Mouse (Mus musculus) megakaryocyte, embryonic 14.5 days (primary cell): ENCODE data around the gene Sgcd.

Source experiments
- FLI1 ChIP-seq: IDR thresholded peaks from 2 replicates; pipeline ENCODE4 v1.6.1; 2012; ENCODE audit warnings: low read length, inconsistent platforms, mixed read lengths
- GATA1 ChIP-seq: IDR thresholded peaks from 3 replicates; pipeline ENCODE4 v1.6.1; 2012; ENCODE audit warnings: mixed read lengths, low read length, inconsistent platforms, borderline replicate concordance

DNA sequence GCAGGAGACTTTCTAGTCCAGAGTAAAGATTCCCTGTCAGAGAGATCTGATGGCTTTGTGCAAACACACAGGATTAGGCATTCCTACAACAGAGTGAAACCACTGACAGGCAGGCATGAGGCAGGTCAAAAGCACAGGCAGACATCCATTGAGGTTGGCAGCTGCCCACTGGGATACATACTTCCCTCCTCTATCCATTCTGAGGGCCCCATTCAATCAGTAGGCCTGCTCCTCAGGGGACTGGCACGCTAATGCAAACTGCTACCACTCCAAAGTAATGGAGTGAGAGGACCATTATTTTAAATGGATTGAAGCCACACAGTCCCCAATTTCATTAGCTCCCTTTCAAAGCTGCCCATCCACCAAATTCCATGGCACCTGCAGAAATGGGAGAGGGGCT, 293.2 kb downstream of the Sgcd start:
- TF ChIP-seq GATA1 (no peak), FLI1 (no peak)
